Mouse (Mus musculus): ENCODE measurements at regions not wholly inside any gene's neighbourhood (a gene's known extent, or its start where the extent isn't known, plus 50 kb on each side); places are given as distances from the start of the nearest gene placed in this dataset.

- H3K4me1 ChIP-seq (replicated peaks), result no peaks in the 10 kb centered on the region
- H3K4me2 ChIP-seq, result no peak overlapping the region
- H3K4me3 ChIP-seq (replicated peaks), result no peak overlapping the region
- no peak overlapping the region for H3K27ac ChIP-seq (replicated peaks)
- no peak for ATAC-seq (ENCODE audit: insufficient read depth)
- H3K36me3 ChIP-seq (replicated peaks), result no peaks in the 10 kb centered on the region
- H3K9ac ChIP-seq, result no peak overlapping the region
- H3K27me3 ChIP-seq, result no peaks in the 10 kb centered on the region
- H3K9me3 ChIP-seq (replicated peaks), result no peaks in the 10 kb centered on the region
Observed at GRCm38 (mm10) chr5:12639549-12639948, 256.4 kb downstream of the Sema3d start.

GRCm38 (mm10) chr5:12646269-12646668 is 263.1 kb downstream of the Sema3d start:
- Histone ChIP-seq H3K27ac (replicated peaks) (no peak overlapping the region), H3K4me3 (replicated peaks) (no peak overlapping the region), H3K36me3 (replicated peaks) (no peaks in the 10 kb centered on the region), H3K27me3 (no peaks in the 10 kb centered on the region), H3K4me2 (no peak overlapping the region), H3K9me3 (replicated peaks) (no peaks in the 10 kb centered on the region), H3K9ac (no peak overlapping the region), H3K4me1 (replicated peaks) (no peaks in the 10 kb centered on the region)
- no peak for ATAC-seq (ENCODE audit: insufficient read depth)
- 59% methylated on average over 2 of the region's 2 CpGs for WGBS (ENCODE audit: insufficient replicate concordance)

- no peak overlapping the region for H3K27ac ChIP-seq (replicated peaks)
- no peak overlapping the region for H3K4me3 ChIP-seq (replicated peaks)
- no peak for ATAC-seq (ENCODE audit: insufficient read depth)
- H3K9me3 ChIP-seq (replicated peaks), result no peaks in the 10 kb centered on the region
- H3K4me2 ChIP-seq, result no peak overlapping the region
- H3K4me1 ChIP-seq (replicated peaks), result no peaks in the 10 kb centered on the region
- no peaks in the 10 kb centered on the region for H3K36me3 ChIP-seq (replicated peaks)
- WGBS (ENCODE audit: insufficient replicate concordance), result 58% methylated on average over 2 of the region's 2 CpGs
- no peaks in the 10 kb centered on the region for H3K27me3 ChIP-seq
- no peak overlapping the region for H3K9ac ChIP-seq
Observed at GRCm38 (mm10) chr5:12673666-12674065, 290.5 kb downstream of the Sema3d start.

GRCm38 (mm10) chr5:12674134-12674533 is 290.9 kb downstream of the Sema3d start:
- Histone ChIP-seq H3K4me2 (no peak overlapping the region), H3K9me3 (replicated peaks) (no peaks in the 10 kb centered on the region), H3K4me3 (replicated peaks) (no peak overlapping the region), H3K4me1 (replicated peaks) (no peaks in the 10 kb centered on the region), H3K27ac (replicated peaks) (no peak overlapping the region), H3K27me3 (no peaks in the 10 kb centered on the region), H3K36me3 (replicated peaks) (no peaks in the 10 kb centered on the region), H3K9ac (no peak overlapping the region)
- no peak for ATAC-seq (ENCODE audit: insufficient read depth)
- WGBS (ENCODE audit: insufficient replicate concordance), result 78% methylated on average over 4 of the region's 4 CpGs

- WGBS (ENCODE audit: insufficient replicate concordance), result 51% methylated on average over 3 of the region's 3 CpGs
- Histone ChIP-seq H3K27me3 (no peaks in the 10 kb centered on the region), H3K4me1 (replicated peaks) (no peaks in the 10 kb centered on the region), H3K9me3 (replicated peaks) (no peaks in the 10 kb centered on the region), H3K9ac (no peak overlapping the region), H3K36me3 (replicated peaks) (no peaks in the 10 kb centered on the region), H3K27ac (replicated peaks) (no peak overlapping the region), H3K4me3 (replicated peaks) (no peak overlapping the region), H3K4me2 (no peak overlapping the region)
- no peak for ATAC-seq (ENCODE audit: insufficient read depth)
Observed at GRCm38 (mm10) chr5:12676712-12677111, 293.5 kb downstream of the Sema3d start.

GRCm38 (mm10) chr5:12714894-12715293 is 331.7 kb downstream of the Sema3d start:
- no peak overlapping the region for H3K9ac ChIP-seq

GRCm38 (mm10) chr5:12751514-12751913 is 368.3 kb downstream of the Sema3d start:
- no peak overlapping the region for H3K4me3 ChIP-seq (replicated peaks)
- H3K36me3 ChIP-seq (replicated peaks), result no peaks in the 10 kb centered on the region
- no peak overlapping the region for H3K9ac ChIP-seq
- no peaks in the 10 kb centered on the region for H3K4me1 ChIP-seq (replicated peaks)
- no peak for ATAC-seq (ENCODE audit: insufficient read depth)
- no peak overlapping the region for H3K4me2 ChIP-seq
- H3K9me3 ChIP-seq (replicated peaks), result no peaks in the 10 kb centered on the region
- WGBS (ENCODE audit: insufficient replicate concordance), result 38% methylated on average over 5 of the region's 5 CpGs
- no peaks in the 10 kb centered on the region for H3K27me3 ChIP-seq
- H3K27ac ChIP-seq (replicated peaks), result no peak overlapping the region

More at GRCm38 (mm10) chr5:12714894-12715293, 331.7 kb downstream of the Sema3d start:
- H3K9me3 ChIP-seq (replicated peaks), result no peaks in the 10 kb centered on the region
- H3K36me3 ChIP-seq (replicated peaks), result no peaks in the 10 kb centered on the region
- H3K4me3 ChIP-seq (replicated peaks), result no peak overlapping the region
- no peak overlapping the region for H3K4me2 ChIP-seq
- WGBS (ENCODE audit: insufficient replicate concordance), result 59% methylated on average over 3 of the region's 3 CpGs
- no peak overlapping the region for H3K27ac ChIP-seq (replicated peaks)
- H3K4me1 ChIP-seq (replicated peaks), result no peaks in the 10 kb centered on the region
- no peaks in the 10 kb centered on the region for H3K27me3 ChIP-seq
- ATAC-seq (ENCODE audit: insufficient read depth), result no peak

- H3K4me2 ChIP-seq, result no peak overlapping the region
- no peaks in the 10 kb centered on the region for H3K9me3 ChIP-seq (replicated peaks)
Observed at GRCm38 (mm10) chr5:12759634-12760033, 365.6 kb upstream of the Sema3a start.

GRCm38 (mm10) chr5:12767383-12767782 is 357.8 kb upstream of the Sema3a start:
- Histone ChIP-seq H3K27me3 (no peaks in the 10 kb centered on the region), H3K9me3 (replicated peaks) (no peaks in the 10 kb centered on the region), H3K36me3 (replicated peaks) (no peaks in the 10 kb centered on the region), H3K4me3 (replicated peaks) (no peak overlapping the region), H3K27ac (replicated peaks) (no peak overlapping the region), H3K4me1 (replicated peaks) (no peaks in the 10 kb centered on the region), H3K9ac (no peak overlapping the region), H3K4me2 (no peak overlapping the region)
- ATAC-seq (ENCODE audit: insufficient read depth), result no peak
- 62% methylated on average over 1 of the region's 1 CpGs for WGBS (ENCODE audit: insufficient replicate concordance)

More at GRCm38 (mm10) chr5:12759634-12760033, 365.6 kb upstream of the Sema3a start:
- H3K27ac ChIP-seq (replicated peaks), result no peak overlapping the region
- H3K9ac ChIP-seq, result no peak overlapping the region
- H3K27me3 ChIP-seq, result no peaks in the 10 kb centered on the region
- no peaks in the 10 kb centered on the region for H3K4me1 ChIP-seq (replicated peaks)
- H3K36me3 ChIP-seq (replicated peaks), result no peaks in the 10 kb centered on the region
- no peak overlapping the region for H3K4me3 ChIP-seq (replicated peaks)
- ATAC-seq (ENCODE audit: insufficient read depth), result no peak

GRCm38 (mm10) chr5:12782681-12783080 is 342.5 kb upstream of the Sema3a start:
- Histone ChIP-seq H3K9me3 (replicated peaks) (no peaks in the 10 kb centered on the region), H3K9ac (no peak overlapping the region), H3K27ac (replicated peaks) (no peak overlapping the region), H3K36me3 (replicated peaks) (no peaks in the 10 kb centered on the region), H3K4me1 (replicated peaks) (no peaks in the 10 kb centered on the region), H3K4me2 (no peak overlapping the region), H3K27me3 (no peaks in the 10 kb centered on the region), H3K4me3 (replicated peaks) (no peak overlapping the region)
- 62% methylated on average over 3 of the region's 3 CpGs for WGBS (ENCODE audit: insufficient replicate concordance)
- ATAC-seq (ENCODE audit: insufficient read depth), result no peak

- WGBS (ENCODE audit: insufficient replicate concordance), result 57% methylated on average over 1 of the region's 1 CpGs
- ATAC-seq (ENCODE audit: insufficient read depth), result no peak
- no peak overlapping the region for H3K27ac ChIP-seq (replicated peaks)
Observed at GRCm38 (mm10) chr5:12808729-12809128, 316.5 kb upstream of the Sema3a start.

GRCm38 (mm10) chr5:12809884-12810283 is 315.3 kb upstream of the Sema3a start:
- no peaks in the 10 kb centered on the region for H3K9me3 ChIP-seq (replicated peaks)
- H3K27ac ChIP-seq (replicated peaks), result no peak overlapping the region
- H3K27me3 ChIP-seq, result no peaks in the 10 kb centered on the region
- no peak overlapping the region for H3K9ac ChIP-seq
- WGBS (ENCODE audit: insufficient replicate concordance), result 41% methylated on average over 2 of the region's 2 CpGs
- ATAC-seq (ENCODE audit: insufficient read depth), result no peak
- no peaks in the 10 kb centered on the region for H3K4me1 ChIP-seq (replicated peaks)
- no peaks in the 10 kb centered on the region for H3K36me3 ChIP-seq (replicated peaks)
- no peak overlapping the region for H3K4me2 ChIP-seq
- no peak overlapping the region for H3K4me3 ChIP-seq (replicated peaks)

More at GRCm38 (mm10) chr5:12808729-12809128, 316.5 kb upstream of the Sema3a start:
- Histone ChIP-seq H3K4me3 (replicated peaks) (no peak overlapping the region), H3K4me1 (replicated peaks) (no peaks in the 10 kb centered on the region), H3K36me3 (replicated peaks) (no peaks in the 10 kb centered on the region), H3K4me2 (no peak overlapping the region), H3K9me3 (replicated peaks) (no peaks in the 10 kb centered on the region), H3K9ac (no peak overlapping the region), H3K27me3 (no peaks in the 10 kb centered on the region)
